In genomic region chr10:61160671-61161070, GRCm38 (mm10) we compare ENCODE assay signal across 19 mouse cellular contexts. TPM values are rescaled to one million over a fixed set of nuclear protein-coding genes. Genes with fewer than 3 reads are reported as not detected.
DNase-seq lines count a peak whose midpoint lies in the region; ATAC-seq and TF ChIP-seq lines count a peak whose summit lies in the region.
"Had no signal": no experiment of that assay in that cellular context is flagged by ENCODE, and none has a peak within 500 bp of the region (broad histone marks: within the 10 kb centered on the region; RNA-seq: fewer than 3 reads in every experiment).

No protein-coding gene starts in this region.

- no peak overlapping the region for H3K4me2 ChIP-seq in forebrain, embryonic 11.5 days (ENCODE audit: low read depth, low read length, severe bottlenecking)
- H3K4me2 ChIP-seq in forebrain, postnatal 0 days (ENCODE audit: low read depth) = no peak overlapping the region
- H3K4me2 ChIP-seq: kidney, embryonic 15.5 days; lung, embryonic 14.5 days; midbrain, embryonic 13.5 days had no signal

- TF ChIP-seq POLR2A in kidney, adult 2 months (IDR thresholded peaks at IDR 0.05; ENCODE audit: low read depth, low read length) = no peak

- no peaks in the 10 kb centered on the region for H3K4me1 ChIP-seq in kidney, adult 2 months (ENCODE audit: control insufficient read depth, insufficient read depth, low read length)
- no peaks in the 10 kb centered on the region for H3K4me1 ChIP-seq in forebrain, embryonic 11.5 days (replicated peaks; ENCODE audit: control insufficient read depth, insufficient read depth, low read length)
- no peaks in the 10 kb centered on the region for H3K4me1 ChIP-seq in forebrain, postnatal 0 days (ENCODE audit: insufficient read depth)
- H3K4me1 ChIP-seq: embryonic facial prominence, embryonic 10.5 days; hindbrain, embryonic 10.5 days; kidney, embryonic 15.5 days; midbrain, embryonic 13.5 days had no signal

- no peak overlapping the region for H3K27ac ChIP-seq in kidney, adult 2 months (ENCODE audit: insufficient read depth, low read depth, low read length)
- no peak overlapping the region for H3K27ac ChIP-seq in forebrain, embryonic 11.5 days (ENCODE audit: low read depth, low read length)
- no peak overlapping the region for H3K27ac ChIP-seq in forebrain, postnatal 0 days (ENCODE audit: low read depth, low read length)
- H3K27ac ChIP-seq: embryonic facial prominence, embryonic 10.5 days; hindbrain, embryonic 10.5 days; kidney, embryonic 15.5 days; layer of hippocampus, adult 2 months; left cerebral cortex, adult 2 months; midbrain, embryonic 13.5 days had no signal

- H3K36me3 ChIP-seq in kidney, adult 2 months (ENCODE audit: control insufficient read depth, insufficient read depth, low read length) = no peaks in the 10 kb centered on the region
- H3K36me3 ChIP-seq in forebrain, embryonic 11.5 days (ENCODE audit: control insufficient read depth, insufficient read depth, low read length) = no peaks in the 10 kb centered on the region
- no peaks in the 10 kb centered on the region for H3K36me3 ChIP-seq in forebrain, postnatal 0 days (ENCODE audit: insufficient read depth)
- H3K36me3 ChIP-seq: embryonic facial prominence, embryonic 10.5 days; hindbrain, embryonic 10.5 days; kidney, embryonic 15.5 days; midbrain, embryonic 13.5 days had no signal

- H3K9me3 ChIP-seq in forebrain, embryonic 11.5 days (ENCODE audit: control insufficient read depth, low read length) = no peaks in the 10 kb centered on the region
- H3K9me3 ChIP-seq in forebrain, postnatal 0 days (ENCODE audit: low read length) = no peaks in the 10 kb centered on the region
- H3K9me3 ChIP-seq: embryonic facial prominence, embryonic 10.5 days; hindbrain, embryonic 10.5 days; kidney, embryonic 15.5 days; midbrain, embryonic 13.5 days had no signal

- TF ChIP-seq CTCF in kidney, adult 2 months (conservative IDR thresholded peaks at IDR 0.05; ENCODE audit: insufficient read depth, insufficient read length, low read depth, low read length) = no peak
- no peak for TF ChIP-seq CTCF in forebrain, postnatal 0 days (IDR thresholded peaks at IDR 0.05; ENCODE audit: low read depth)

- no peaks in the 10 kb centered on the region for H3K27me3 ChIP-seq in kidney, adult 2 months (replicated peaks; ENCODE audit: control insufficient read depth, insufficient read depth, low read length)
- no peaks in the 10 kb centered on the region for H3K27me3 ChIP-seq in forebrain, embryonic 11.5 days (ENCODE audit: control insufficient read depth, insufficient read depth, low read length)
- no peaks in the 10 kb centered on the region for H3K27me3 ChIP-seq in forebrain, postnatal 0 days (ENCODE audit: insufficient read depth, low read length)
- H3K27me3 ChIP-seq: kidney, embryonic 15.5 days; midbrain, embryonic 13.5 days had no signal

- DNase-seq in cerebellum, adult 18-20 months = peak; percentile 32 to 40
- no peak for DNase-seq in cerebellum, postnatal 4 days (ENCODE audit: low spot score in 2 of 2)
- DNase-seq in kidney, adult 2 months = peak; percentile 19
- DNase-seq in kidney, postnatal 14 days = no peak
- peak; percentile 79 for DNase-seq in adrenal gland, postnatal 14 days
- peak; percentile 58 to 75 for DNase-seq in cerebellum, postnatal 14 days
- DNase-seq in forebrain, embryonic 11.5 days (ENCODE audit: low spot score) = no peak
- DNase-seq in forebrain, postnatal 0 days = no peak
- DNase-seq: B cell, adult 2 months; lung, embryonic 14.5 days; thymus, adult 18-20 months had no signal

- no peak overlapping the region for H3K4me3 ChIP-seq in kidney, adult 2 months (ENCODE audit: insufficient read depth, low read depth, low read length)
- H3K4me3 ChIP-seq in forebrain, embryonic 11.5 days (ENCODE audit: low read depth, low read length) = no peak overlapping the region
- no peak overlapping the region for H3K4me3 ChIP-seq in forebrain, postnatal 0 days (ENCODE audit: low read depth, low read length)
- H3K4me3 ChIP-seq: embryonic facial prominence, embryonic 10.5 days; erythroblast, embryonic 14.5 days; hindbrain, embryonic 10.5 days; kidney, embryonic 15.5 days; layer of hippocampus, adult 2 months; left cerebral cortex, adult 2 months; midbrain, embryonic 13.5 days had no signal

- no peak for ATAC-seq in forebrain, embryonic 11.5 days (replicated peaks; ENCODE audit: low FRiP score)
- no peak for ATAC-seq in forebrain, postnatal 0 days
- ATAC-seq: midbrain, embryonic 13.5 days had no signal

- WGBS in kidney, adult 2 months = 53% methylated on average over 4 of the region's 4 CpGs
- WGBS in forebrain, embryonic 11.5 days = 86% methylated on average over 4 of the region's 4 CpGs
- WGBS in forebrain, postnatal 0 days = 86% methylated on average over 4 of the region's 4 CpGs

- H3K9ac ChIP-seq in forebrain, embryonic 11.5 days (ENCODE audit: low read length) = no peak overlapping the region
- H3K9ac ChIP-seq in forebrain, postnatal 0 days = no peak overlapping the region
- H3K9ac ChIP-seq: kidney, embryonic 15.5 days; lung, embryonic 14.5 days; midbrain, embryonic 13.5 days had no signal

RNA-seq across cellular contexts. Expression of gene Tbata, which starts 11.1 kb away (rescaled TPM):
- 0.19 and 0.20 TPM in 2 replicates for polyA plus RNA-seq in kidney, adult 2 months (2012; rRNA removed)
- not detected in 2 replicates for total RNA-seq in adrenal gland, postnatal 14 days (2021)
- polyA plus RNA-seq in forebrain, embryonic 11.5 days (2014; fragmentation: Nextera tagmentation; extraction: Ambion mirVana) = not detected in 2 replicates
- 0.62 and 1.2 TPM in 2 replicates for total RNA-seq in forebrain, postnatal 0 days (2014; rRNA removed)
- 2.9 and 4.7 TPM in 2 replicates for polyA plus RNA-seq in forebrain, postnatal 0 days (2015; fragmentation: Nextera tagmentation; extraction: Ambion mirVana)
- polyA plus RNA-seq: erythroblast, embryonic 14.5 days; small intestine, adult 2 months had no signal

RNA-seq across cellular contexts. Expression of gene Sgpl1, which starts 13.2 kb away (rescaled TPM):
- 37.8 and 39.7 TPM in 2 replicates for polyA plus RNA-seq in kidney, adult 2 months (2012; rRNA removed)
- 69.3 and 80.6 TPM in 2 replicates for total RNA-seq in adrenal gland, postnatal 14 days (2021)
- polyA plus RNA-seq in forebrain, embryonic 11.5 days (2014; fragmentation: Nextera tagmentation; extraction: Ambion mirVana) = 78.0 and 83.0 TPM in 2 replicates
- total RNA-seq in forebrain, postnatal 0 days (2014; rRNA removed) = 40.6 and 50.6 TPM in 2 replicates
- polyA plus RNA-seq in forebrain, postnatal 0 days (2015; fragmentation: Nextera tagmentation; extraction: Ambion mirVana) = 28.0 and 31.9 TPM in 2 replicates

Comparison
In these comparisons a context has a peak if more than half of its experiments do, and no peak if none do; other contexts are left out.
1. DNase-seq: peak in cerebellum, adult 18-20 months (2 of 2), kidney, adult 2 months (single experiment), adrenal gland, postnatal 14 days (single experiment) and cerebellum, postnatal 14 days (2 of 2); none in cerebellum, postnatal 4 days (0 of 2), kidney, postnatal 14 days (single experiment), forebrain, embryonic 11.5 days (single experiment) and forebrain, postnatal 0 days (single experiment).